Mouse (Mus musculus) brain, adult 2 months (tissue): ENCODE data around the gene Arhgap23.

Experiments used
- DNase-seq: peaks from one replicate; pipeline ENCODE4 v3.0.0; 2011; ENCODE audit warnings: low read depth, low spot score

Arhgap23 gene

DNA sequence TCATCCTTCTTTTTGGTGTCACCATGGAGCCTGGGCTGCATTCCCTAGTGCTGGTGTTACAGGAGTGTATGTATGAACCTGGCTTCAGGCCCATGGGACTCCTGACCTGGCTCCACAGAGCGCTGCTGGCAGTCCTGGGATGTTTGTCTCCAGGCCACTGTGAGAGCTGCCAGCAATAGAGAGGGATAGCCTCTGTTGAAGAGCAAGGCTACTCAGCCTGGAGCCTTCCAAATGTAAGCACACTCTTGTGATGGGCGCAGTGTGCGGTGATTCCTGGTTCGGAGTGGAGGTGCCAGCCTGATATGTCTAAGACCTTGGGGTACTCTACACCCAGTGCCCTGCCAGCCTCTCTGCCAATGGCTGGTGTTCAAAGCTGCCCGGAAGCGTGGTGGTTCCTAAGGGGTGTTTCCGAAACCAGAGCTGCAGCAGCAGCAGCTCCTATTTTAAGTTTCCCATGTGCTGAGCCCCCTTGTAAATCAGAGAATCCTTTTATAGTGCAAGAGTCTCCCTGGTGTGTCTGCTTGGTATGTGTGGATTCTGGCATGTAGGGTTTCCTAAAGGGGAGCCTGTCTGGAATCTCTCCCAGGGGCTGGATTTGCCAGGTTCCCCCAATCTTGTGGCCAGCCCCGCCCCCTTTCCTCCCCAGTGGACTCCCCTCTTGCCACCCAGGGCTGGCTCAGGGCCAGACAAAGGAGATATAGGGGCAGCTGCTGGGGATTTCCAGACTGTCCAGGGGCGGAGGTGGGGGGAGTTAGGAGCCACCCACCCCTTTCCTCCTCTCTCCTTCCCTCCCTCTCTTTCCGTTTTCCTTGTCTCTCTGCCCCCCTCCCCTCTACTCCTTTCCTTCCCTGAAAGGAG is 9.0 kb upstream of the Arhgap23 start:
- DNase-seq: peak; percentile 50

DNA sequence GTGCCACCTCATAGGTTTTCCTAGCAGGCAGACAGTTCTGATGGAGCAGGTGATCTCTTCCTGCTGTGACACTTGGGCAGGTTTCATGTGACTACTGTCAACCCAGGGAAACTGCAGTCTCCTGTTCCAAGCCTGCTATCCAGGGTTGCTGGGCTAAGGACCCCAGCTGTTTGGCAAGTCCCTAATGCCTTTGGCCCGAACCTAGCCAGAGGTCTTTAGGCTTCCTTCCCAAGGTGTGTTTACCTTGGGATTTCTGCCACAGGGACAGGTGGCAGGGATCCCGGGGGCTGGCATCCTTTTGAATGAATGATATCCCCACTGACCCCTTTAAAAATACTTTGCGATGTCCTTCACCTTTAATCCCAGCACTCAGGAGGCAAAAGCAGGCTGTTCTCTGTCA is 7.9 kb upstream of the Arhgap23 start:
- DNase-seq: no peak

DNA sequence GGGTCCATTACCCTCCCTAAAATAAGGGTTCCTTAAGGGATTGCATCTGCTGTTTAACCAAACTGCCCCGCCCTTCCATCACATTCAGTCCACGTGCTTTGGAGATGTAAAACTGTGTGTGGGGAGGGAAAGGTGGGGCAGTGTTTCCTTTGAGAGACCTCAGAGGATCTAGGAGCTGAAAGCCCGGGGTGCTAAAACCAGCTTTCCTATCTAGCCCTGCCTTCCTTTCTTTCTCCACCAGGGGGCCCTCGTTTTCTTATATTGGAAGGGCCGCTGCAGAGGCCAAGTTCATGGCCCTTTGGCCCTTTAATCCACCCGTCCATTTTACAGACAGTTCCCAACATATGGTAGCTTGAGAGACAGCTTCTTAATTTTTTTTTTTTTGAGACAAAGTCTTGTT is 7.2 kb upstream of the Arhgap23 start:
- peak; percentile 87 for DNase-seq

DNA sequence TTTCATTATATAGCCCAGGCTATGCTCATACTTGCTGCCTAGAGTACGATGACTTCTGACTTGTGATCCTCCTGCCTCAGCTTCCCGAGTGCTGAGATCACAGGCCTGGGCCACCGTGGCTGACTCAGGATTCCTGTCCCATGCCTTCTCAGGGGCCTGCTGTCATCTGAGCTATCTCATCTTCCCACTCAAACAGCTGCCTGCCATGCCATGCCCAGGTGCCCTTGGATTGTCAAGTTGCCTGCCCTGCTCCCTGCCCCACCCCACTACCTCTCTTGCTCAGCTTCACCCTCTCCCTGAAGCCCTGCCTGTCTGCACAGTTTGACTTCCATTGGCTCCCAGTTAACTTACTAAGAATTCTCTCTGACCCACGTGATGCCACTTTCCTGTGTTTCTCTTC is 4.4 kb upstream of the Arhgap23 start:
- DNase-seq: no peak

DNA sequence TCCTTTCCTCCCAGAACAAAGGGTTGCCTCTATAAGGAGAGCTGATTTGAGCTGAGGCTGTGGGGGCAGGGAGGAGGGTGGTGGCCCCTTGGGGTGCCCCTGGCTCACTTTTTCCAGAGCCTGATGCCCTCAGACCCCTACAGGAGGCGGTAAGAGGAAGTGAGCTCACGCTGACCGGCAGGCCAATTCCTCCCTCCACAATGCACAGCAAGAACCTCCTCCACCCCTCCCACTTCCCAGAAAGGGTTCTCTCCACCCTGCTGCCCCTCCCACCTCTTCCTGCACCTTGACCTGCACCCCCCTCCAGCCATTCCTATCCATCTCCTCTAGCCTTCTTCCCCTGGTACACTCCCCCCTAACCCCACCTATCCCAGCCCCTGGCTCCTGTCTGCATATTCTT is 3.2 kb upstream of the Arhgap23 start:
- DNase-seq: no peak

DNA sequence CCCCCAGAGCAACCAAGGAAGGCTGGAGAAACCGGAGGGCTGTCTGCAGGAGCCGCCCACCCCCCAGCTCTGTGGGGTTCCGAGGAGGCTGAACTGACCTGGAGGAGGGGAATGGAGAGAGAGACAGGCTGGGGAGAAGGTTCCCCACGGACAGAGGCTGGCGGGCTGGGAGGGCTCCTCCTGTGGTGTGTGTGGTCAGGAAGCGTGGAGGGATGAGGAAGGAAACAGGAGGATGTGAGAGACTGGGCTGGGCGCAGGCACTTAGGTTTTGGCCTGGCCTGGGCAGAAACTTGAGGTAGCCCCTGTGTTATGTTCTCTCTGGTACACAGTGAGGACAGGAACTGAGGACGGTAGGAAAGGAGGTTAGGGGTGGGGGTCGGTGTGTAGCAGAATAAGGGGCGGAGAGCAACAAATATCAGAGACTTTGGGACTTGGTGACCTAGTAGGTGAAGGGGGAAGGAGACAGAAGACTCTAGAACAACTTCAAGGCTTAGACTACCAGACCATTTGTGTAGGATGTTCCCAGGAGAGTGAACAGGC is 2.5 kb upstream of the Arhgap23 start:
- DNase-seq: no peak

DNA sequence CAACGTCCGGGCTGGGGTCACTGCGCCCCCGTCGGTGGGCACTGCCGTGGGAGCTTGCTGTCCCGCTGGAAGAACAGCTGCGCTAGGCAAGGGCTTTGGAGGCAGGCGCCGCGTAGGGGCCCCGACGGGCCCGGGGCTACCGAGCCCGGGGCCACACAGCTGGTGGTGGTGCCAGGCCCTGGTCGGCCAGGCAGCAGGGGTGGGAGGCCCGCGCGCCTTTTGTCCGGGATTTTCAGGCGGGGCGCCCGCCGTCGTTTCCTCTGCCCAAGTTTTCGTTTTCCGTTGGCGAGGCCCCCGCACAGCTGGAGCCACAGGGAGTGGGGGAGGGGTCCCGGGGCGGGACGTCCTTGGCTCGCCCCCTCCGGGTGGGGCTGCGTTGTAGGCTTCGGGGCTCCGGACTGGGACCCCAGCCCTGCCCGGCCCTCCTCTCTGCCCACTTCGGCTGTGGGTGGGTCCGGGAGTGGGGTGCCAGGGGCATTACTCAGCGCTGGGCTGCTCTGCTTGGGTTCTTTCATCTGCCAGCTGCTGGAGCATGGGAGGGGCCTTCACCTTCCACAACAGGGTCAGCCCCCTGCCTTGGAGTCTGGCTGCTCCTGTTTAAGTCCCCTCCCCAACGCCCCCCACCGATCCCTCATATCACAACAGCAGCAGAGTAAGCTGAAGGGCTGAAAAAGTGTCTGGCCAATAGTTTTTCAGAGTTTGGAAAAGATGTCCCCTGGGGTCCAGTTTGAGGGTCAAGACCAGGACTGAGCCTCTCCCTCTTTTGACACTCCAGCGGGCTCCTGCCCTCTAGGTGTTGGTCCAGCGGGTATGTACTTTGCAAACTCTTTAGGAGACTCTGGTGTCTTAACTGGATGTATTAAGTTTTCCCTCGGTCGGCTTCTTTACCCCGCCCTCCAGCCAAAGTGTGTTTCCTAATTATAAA is 641 bp downstream of the Arhgap23 start:
- peak; percentile 81 for DNase-seq

DNA sequence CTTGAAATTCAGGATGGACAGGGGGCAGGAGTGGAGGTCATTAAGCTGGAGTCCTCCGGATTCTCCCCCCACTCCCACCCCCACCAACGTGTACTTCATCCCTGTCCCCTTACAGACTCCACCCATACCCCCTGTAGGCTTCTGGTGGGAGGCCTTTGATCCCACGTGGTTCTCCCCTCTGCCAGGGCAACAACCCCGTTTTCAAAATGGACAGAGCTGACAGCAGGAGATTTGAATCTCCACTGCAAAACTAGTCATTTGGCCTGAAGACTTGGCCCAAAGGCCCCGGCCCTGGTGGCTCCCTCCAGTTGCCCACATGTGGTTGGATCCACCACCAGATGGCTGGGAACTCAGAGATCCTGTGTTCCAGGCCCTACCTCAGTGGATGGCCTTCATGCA is 1.3 kb downstream of the Arhgap23 start:
- peak; percentile 74 for DNase-seq

DNA sequence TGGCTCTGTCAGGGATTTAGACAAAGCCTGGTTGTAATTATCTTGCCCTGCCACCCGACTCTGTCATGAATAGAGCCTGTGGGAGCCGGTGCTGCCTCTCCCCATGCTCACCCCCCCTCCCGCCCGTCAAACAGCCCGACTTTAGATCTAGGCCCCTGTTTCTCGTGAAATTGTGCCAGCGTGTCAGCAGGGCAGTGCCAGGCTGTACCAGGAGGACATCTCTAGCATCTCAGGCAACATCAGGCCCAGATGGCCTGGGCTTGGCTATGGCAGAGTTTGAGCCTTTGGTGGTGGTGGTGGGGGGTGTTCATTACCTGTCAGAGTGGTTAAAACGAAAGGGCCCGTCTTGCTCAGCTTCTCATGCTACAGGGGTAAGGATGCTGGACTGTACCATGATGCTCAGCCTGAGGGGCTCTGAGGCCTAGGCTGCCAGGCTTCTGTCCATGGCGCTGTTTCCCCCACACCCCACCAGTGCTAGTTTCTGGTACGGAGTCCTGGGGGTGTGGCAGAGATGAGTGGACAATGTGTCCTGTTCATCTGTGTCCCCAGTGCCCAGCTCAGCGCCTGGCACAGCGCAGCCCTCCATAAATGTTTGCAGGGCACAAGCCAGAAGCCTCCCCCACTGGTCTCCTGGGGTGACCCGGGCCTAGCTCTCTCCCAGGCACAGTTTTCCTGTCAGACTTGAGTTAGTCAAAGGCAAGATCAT is 3.7 kb downstream of the Arhgap23 start:
- DNase-seq: peak; percentile 95

DNA sequence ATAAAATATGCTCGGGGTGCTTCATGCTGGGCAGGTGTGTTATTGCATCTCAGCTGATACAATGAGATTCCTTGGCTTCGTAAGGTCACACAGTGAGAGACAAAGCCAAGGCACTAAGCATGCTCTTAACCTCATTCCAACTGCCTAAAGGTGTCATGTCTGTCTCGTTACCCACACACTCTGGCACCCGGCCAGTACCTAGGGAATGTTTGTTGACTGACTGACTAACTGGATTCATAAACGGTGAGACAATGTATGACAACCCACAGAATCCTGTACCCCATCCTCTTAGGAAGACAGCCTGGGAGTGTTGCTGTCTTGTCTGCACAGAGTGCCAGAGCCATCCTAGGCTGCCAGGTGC is 4.2 kb downstream of the Arhgap23 start:
- DNase-seq: peak; percentile 42

DNA sequence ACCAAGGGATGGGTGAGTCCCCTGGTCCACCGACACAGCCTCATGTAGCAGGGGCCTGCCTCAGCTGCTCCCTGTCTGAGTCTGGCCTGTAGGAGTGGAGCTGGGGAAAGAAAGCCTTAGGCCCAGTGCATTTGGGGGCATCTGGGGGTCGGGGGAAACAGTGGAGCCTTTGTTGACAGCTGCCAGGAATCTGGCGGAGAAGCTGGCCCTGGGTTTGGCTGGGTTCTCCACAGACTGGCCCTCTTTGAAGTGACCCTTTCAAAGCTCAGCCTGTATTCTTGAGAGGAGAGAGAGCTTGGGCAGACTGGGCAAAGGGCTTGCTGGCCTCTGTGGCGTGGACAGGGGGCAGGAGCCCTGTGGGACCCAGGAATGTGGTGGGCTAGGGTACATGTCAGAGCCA is 7.2 kb downstream of the Arhgap23 start:
- peak; percentile 88 for DNase-seq

DNA sequence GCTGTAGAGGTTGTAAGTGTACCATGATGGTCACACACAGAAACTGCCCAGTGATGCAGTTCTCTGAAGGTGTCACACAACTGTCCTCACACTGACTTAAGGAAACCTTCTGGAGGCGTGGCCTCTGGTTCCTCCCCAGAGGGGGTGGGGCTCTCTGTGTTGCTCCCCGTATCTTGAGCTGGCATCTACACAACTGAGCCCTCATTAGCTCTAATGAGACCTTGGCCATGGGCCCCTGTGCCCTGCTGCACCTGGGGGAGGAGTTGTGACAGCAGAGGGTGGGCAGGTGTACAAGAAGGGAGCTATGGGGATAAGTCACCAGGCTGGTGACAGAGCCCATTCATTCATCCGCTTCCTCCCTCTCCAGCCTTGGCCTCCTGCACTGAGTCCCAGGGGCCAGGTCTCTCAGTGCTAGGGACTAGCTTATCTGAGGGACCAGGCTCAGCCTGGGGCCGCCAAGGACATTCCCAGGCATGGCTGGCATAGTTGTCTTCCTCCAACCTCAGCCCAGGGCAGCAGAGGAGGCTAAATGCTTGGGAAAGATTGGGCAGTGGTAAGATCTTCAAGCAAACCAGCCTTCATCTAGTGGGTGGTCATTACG is 8.9 kb downstream of the Arhgap23 start:
- peak; percentile 36 for DNase-seq

DNA sequence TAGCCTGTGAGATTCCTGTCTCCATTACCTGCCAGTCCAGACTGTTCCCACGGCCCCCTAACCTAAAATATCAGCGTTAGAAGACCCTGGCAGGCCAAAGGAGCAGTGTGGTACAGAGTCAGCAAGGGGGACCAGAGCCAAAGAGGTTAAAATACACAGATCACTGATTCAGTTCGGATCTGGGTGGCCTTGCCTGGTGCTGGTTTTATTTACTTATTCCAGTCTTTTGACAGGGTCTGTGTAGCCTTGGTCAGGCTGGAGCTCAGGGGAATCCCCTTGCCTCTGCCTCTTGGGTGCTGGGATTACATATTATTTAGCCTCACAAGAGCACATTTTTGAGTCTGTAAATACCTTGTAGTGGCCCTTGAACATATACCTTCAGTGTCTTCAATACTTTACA is 9.5 kb downstream of the Arhgap23 start:
- no peak for DNase-seq

DNA sequence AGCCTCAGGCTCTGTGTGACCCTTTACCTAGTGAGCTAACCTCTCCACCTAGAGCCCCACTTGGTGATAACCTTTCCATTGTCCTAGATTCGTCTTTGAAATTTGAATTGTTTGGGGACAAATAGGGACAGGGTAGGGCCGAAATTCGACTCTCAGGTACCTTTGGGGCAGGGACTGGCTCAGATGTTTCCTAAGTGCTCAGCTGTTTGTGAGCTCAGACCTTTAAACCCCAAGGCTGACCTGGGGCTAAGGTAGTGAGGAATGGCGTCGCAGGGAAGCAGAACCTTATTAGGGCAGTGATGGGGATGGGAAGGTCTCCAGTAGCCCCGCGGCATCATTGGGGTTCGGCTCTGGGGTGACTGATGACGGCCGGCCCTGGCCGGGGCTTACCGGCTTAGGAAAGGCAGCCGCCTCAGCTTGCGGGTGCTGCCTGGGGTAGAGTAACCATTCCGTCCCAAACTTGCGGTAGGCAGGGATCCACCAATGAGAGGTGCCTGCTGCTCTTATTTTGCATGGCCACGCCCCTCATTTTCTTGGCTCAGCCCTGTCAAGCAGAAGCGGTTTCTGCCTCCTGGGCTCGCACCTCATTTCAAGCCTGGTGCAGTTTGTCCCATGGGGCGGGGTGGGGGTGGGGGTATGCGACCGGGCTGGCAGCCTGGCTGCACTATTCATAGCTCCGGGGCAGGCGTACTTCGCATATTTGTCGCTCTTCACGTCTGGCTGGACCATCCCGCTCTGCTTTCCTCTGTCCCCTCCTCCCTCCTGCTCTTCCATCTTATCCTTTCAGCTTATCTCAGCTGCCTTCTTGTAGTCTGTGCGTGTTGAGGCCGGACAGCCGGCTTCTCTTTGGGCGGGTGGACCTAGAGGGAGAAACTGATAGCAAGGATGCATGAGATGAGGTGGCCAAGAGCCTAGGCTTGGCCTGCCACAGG is 12.7 kb downstream of the Arhgap23 start:
- peak; percentile 95 for DNase-seq

DNA sequence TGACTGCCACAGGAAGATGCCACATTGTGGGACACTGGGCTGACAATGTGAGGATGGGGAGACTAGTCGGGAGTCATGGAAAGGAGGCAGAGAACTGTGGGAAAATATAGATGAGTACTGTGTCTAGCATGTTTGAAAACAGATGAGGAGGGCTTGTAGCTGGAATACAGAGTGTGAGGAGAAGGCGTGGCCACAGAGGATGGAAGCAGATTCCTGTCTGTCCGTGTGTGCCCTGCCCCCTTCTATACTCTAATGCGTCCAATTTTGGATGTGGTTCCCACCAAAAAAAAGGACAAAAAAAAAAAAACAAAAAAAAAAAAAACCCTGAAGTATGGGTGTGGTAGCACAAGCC is 13.4 kb downstream of the Arhgap23 start:
- no peak for DNase-seq

DNA sequence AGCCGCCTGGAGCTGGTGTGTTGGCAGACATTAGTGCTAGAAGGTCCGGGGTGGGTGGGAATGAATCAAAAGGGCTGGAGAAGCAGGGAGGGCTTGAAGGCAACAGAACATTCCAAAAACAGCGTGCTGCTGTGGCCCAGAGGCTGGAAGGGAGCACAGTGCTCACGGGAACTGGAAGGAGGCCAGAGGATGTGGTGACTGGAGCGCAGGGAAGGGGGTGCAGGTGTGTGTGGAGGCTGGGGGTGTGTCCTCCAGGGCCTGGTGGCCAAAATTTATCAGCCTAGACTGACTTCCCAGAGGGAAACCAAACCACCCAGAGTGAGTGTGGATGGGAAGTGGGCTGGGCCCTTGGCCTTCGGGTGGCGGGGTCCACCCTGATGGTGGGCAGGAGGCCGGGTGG is 14.3 kb downstream of the Arhgap23 start:
- DNase-seq: peak; percentile 32

DNA sequence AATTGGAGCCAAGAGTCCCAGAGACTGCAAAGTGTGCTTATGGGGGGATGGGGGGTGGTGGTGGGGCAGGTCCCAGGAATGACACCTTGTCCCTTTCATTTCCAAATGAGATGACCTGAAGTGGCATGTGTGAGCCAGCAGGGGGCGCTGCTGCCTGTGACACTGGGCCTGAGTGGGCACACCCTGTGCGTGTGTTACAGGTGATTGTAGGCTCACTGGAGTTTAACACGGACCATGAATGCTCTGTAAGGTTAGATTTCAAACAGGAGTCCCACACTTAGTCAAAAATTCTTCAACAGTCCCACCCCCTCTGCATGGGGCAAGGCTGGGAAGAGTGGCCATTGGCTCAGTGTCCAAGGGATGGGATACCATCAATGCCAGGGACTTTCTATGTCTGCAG is 16.7 kb downstream of the Arhgap23 start:
- DNase-seq: peak; percentile 72

DNA sequence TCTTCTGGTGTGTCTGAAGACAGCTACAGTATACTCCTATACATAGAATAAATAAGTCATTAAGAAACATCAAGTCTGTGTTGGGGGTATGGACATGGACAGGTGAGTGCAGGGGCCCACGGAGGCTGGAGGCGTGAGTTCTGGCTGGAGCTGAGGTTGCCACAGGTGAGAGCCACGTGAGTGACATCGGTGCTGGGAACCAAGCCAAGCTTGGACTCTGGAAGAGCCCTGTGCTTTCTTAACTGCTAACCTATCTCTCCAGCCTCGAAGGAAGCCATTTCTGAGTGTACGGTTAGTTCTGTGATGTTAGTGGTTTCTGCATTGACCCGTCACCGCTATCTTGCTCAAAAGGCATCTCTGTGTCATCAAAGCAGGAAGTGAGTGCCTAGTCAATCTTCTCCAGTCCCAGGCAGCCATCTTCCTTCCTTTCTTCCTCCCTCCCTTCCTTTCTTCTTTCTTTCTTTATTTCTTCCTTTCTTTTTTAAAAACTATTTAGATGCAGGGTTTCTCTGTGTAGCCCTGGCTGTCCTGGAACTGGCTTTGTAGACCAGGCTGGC is 17.7 kb downstream of the Arhgap23 start:
- no peak for DNase-seq

DNA sequence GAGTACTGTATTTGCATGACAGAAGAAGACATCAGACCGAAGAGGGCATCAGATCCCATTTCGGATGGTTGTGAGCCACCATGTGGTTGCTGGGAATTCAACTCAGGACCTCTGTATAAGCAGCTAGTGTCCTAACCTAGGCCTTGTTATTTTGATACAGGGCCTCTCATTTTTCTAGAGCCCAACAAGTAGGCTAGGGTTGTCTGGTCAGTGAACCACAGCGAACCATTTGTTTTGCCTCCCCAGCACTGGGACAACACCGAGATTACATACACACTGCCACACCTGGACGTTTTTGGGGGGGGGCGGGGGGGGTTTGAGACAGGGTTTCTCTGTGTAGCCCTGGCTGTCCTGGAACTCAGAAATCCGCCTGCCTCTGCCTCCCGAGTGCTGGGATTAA is 18.8 kb downstream of the Arhgap23 start:
- DNase-seq: no peak
